Mouse (Mus musculus): ENCODE results near the gene Sox2. TPM values are rescaled to one million over a fixed set of nuclear protein-coding genes. Genes with fewer than 3 reads are reported as not detected.

The Sox2 gene
- total RNA-seq (2021): 10 to 100 TPM; 39.9 to 44.4 TPM

DNA sequence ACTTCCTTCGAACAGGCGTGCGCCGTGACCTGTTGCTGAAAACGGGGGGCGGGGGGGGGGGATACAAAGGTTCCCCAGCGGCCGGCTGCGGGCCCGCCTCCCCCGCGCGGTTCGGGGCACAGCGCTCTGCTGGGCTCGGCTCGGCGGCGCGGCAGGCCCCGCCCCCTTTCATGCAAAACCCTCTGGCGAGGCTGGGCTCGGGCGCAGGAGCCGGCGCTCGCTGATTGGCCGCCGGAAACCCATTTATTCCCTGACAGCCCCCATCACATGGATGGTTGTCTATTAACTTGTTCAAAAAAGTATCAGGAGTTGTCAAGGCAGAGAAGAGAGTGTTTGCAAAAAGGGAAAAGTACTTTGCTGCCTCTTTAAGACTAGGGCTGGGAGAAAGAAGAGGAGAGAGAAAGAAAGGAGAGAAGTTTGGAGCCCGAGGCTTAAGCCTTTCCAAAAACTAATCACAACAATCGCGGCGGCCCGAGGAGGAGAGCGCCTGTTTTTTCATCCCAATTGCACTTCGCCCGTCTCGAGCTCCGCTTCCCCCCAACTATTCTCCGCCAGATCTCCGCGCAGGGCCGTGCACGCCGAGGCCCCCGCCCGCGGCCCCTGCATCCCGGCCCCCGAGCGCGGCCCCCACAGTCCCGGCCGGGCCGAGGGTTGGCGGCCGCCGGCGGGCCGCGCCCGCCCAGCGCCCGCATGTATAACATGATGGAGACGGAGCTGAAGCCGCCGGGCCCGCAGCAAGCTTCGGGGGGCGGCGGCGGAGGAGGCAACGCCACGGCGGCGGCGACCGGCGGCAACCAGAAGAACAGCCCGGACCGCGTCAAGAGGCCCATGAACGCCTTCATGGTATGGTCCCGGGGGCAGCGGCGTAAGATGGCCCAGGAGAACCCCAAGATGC lies at the start of gene Sox2:
Sox2 (plus strand) TSS at position 680 of the 895 bp plus-strand sequence.
- DNase-seq (ENCODE audit: low spot score in 2 of 2): peak; percentile 76 to 77
- intact Hi-C loops (cut with DNase I): loop anchor here (2.0 to 10.0 kb wide), 8 partner anchors 15 to 925 kb away; no protein-coding TSS in a partner anchor

DNA sequence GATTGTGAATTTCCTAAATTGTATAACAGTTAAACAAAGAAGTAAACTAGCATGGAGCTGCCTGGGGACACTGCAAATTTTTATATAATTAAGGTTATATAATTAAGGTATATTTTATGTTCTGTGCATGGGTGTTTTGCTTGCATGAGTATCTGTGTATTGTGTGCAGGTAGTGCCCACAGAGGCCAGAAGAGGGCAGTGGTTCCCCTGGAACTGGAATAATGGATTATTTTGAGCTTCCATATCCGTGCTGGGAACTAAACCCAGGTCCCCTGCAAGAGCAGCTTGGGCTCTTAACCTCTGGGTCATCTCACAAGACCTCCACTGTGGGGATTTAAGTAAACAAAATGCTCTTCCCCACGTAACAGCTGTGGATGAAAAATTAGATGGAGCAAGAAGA lies 49.1 kb upstream of the Sox2 start:
- no peak for DNase-seq (ENCODE audit: low spot score in 2 of 2)
- intact Hi-C loops (cut with DNase I): no loop called here

DNA sequence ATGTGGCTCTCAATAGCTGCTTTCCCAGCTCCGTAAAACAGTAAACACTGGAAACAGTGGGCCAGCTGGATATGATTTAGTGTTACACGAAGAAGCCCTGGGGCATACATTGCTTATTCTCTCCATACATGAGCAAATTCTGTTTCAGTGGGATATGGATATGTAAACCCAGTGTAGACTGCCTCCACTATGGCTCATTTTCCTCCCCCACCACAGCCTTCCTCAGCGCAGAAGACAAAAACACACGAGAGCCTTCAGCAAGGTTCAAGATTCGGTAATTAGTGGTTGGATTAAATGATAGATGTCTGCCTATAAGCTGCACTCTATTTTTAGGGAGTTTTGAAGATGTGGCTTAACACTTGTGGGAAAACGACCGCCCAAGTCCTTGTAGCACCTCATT lies 36.1 kb upstream of the Sox2 start:
- DNase-seq (ENCODE audit: low spot score in 2 of 2): no peak
- intact Hi-C loops (cut with DNase I): no loop called here

DNA sequence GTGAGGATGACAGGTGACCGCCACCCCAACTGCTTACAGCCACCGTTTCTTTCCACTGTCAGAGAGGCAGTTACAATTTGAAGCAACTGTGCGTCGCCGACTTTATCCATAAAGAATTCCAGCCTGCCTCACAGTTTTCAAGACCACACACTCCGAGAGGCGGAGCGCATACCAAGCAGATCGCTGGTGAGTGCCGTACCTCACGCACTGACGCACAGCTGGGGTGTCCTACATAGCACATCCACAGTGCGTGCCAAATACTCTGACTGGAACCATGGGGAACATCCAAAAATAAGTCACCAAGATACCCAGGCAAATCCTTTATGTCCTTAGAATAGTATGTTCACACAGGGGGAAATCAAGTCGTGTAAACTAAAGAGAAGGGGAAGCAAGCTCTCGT lies 34.7 kb upstream of the Sox2 start:
- no peak for DNase-seq (ENCODE audit: low spot score in 2 of 2)
- intact Hi-C loops (cut with DNase I): no loop called here

DNA sequence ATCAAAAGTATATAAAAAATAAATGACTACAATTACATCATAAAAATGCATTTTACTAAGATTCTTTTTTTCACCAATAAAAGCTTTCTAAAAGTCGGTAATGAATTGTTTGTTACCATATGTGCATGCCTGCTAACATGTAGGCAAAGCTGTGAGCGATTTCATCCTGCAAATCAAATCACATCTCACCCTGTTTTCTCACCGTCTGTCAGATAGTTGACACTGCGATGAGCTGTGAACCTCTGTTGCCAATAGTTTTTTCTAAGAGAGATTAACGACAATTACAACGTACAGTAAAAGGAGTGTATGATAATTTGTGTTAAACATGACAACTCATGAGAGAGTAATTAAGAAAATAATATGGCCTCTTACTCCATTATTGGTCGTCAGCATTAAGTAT lies 31.3 kb upstream of the Sox2 start:
- intact Hi-C loops (cut with DNase I): no loop called here
- DNase-seq (ENCODE audit: low spot score in 2 of 2): no peak

DNA sequence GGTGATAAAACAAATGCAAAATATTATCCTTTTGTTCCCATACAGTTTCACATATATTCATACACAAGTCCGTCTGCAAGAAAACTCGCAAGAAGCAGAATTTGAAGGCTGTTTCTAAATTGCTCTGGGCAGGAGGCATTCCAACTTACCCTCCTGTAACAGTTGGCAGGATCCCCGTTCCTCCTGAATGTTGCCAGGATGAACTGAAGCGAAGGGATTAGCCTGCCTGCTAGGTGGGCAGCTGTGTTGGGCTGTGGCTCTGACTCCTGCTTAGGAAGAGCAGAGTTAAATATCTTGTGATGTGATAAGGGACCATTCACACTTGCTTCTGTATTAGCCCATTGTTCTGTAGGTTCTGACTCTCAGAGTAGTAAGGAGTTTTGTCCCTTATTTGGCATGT lies 30.1 kb upstream of the Sox2 start:
- intact Hi-C loops (cut with DNase I): no loop called here
- DNase-seq (ENCODE audit: low spot score in 2 of 2): no peak

DNA sequence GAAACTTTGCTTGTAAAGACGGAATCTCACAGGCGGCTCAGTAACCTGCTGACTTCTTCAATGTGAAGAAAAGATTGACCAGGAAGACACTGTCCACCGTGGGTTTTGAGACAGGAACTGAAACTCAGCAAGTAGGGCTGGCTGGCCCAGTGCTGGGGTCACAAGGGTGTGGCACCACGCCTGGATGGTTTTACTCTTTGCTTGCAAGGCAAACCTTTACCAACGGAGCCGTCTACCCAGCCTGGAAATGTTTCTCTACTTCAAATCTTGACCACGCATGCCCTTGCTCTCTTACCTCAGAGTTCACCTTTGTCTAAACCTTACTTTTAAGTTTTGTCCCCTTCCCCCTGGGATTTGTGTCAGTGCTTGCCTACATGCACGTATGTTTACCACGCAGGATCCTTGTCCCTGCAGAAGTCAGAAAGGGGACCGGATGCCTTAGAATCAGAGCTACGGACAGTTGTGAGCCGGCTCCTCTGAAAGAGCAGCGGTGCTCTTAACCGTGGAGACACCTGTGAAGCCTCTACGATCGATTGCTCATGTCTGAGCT lies 25.4 kb upstream of the Sox2 start:
- no peak for DNase-seq (ENCODE audit: low spot score in 2 of 2)
- intact Hi-C loops (cut with DNase I): no loop called here

DNA sequence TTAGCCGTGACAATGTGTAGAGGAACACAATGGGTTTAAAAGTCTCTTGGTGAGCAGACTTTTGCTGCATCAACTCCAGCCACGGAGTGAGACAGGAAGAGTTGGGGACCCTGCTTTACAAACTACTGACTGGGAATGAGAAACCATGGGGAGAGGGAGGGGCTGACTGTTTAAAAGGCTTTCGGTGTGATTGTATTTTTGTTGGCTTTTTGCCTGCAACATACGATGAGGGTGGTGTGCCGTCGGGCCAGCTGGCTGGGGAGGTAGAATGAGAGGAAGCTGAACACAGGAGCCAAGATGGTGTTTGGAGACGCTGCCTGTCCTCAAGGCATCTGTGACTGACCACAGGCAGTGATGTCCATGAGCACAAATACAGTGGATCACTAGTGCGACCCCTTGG lies 23.7 kb upstream of the Sox2 start:
- no peak for DNase-seq (ENCODE audit: low spot score in 2 of 2)
- intact Hi-C loops (cut with DNase I): no loop called here

DNA sequence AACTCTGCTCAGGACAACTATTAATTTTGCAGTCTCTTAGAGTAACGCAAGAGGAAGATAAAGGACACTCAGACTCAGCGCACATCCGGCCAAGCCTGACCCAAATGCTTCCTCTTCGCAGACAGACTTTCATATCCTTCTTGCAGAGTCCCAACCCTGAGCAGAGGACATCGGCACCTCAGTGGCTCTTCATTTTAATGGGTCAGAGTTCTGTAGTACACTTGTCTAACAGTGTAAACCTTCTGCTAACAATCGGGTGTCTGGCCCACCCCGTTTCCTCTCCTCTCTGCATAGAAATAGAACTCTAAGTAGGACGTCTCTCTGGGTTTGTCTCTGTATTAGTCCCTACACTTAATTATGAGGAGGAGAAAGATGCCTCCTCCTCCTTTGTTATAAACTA lies 20.2 kb upstream of the Sox2 start:
- no peak for DNase-seq (ENCODE audit: low spot score in 2 of 2)
- intact Hi-C loops (cut with DNase I): no loop called here

DNA sequence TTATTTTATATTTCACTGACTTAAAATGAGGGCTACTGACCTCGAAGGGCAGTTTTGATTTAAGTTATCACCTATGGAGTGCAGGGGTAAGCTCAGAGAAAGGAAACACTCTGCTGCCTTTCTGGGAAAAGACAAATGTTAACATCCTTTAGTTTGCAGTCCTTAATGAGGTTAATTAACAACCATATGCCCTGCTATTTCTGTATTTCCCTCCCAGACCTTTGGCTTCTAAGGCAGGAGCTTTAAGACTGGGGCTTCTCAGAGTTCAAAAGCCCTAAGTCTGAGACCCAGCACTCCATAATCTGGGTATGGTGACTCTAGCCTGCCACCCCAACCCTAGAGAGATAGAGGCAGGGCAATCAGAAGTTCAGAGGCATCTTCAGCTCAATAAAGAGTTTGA lies 19.5 kb upstream of the Sox2 start:
- intact Hi-C loops (cut with DNase I): no loop called here

DNA sequence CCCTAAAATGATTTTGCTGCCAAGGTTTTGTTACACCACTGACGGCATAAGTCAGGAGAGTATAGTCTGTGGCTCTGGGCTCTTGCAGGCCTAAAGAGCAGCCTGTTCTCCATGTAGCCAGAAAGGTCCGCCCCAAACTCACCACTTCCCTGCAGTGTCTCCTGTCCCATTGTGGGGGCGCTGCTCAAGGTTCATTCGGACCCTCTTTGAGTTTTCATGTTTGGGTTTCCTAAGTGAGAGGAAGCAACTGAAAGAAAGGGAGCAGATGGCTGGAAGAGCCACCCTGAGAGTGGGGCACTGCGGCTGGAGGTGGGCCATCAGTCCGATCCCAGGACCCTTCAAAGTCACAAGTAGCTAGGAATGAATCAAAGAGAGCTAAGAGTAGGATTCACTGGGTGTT lies 13.2 kb upstream of the Sox2 start:
- intact Hi-C loops (cut with DNase I): loop anchor here (5.0 kb wide), 2 partner anchors 65 to 130 kb away; no protein-coding TSS in a partner anchor
- no peak for DNase-seq (ENCODE audit: low spot score in 2 of 2)

More for the DNA sequence above, 19.5 kb upstream of the Sox2 start:
- DNase-seq (ENCODE audit: low spot score in 2 of 2): no peak

DNA sequence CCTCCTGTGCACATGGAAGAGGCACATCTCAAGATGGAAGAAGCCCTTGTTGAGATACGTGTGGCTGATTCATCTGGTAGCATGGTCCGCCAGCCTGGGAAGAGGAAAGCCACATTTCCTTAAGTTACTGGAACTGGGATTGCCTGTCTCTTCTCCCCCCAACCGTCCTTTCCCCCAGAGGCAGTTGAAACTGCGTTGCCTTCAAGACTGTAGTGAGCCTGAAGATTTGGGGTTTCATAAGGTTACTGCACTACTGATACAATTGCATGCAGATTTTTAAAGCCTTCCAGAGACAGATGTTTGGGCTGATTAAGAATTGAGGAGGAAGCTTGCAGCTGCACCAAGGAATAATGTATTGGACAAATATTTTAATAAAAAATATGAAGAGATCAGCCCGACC lies 12.7 kb upstream of the Sox2 start:
- DNase-seq (ENCODE audit: low spot score in 2 of 2): no peak
- intact Hi-C loops (cut with DNase I): loop anchor here (5.0 kb wide), 2 partner anchors 65 to 130 kb away; no protein-coding TSS in a partner anchor

DNA sequence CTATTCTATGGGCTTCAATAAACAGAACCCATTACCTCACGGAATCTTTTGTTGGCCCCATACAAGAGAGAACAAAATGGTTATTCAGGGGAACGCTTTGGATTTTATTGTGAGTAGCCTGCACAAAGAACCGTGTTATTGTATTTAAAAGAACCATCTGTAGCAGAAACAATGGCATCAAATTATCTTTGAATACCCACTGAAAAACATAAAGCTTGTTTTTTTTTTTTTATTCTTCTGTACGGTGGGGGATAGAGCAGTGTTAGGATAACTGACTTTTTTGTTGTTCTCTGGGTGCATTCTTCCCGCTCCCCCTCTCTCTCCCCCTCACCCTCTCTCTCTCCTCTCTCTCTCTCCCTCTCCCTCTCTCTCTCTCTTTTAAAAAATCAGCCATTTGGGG lies 12.3 kb upstream of the Sox2 start:
- intact Hi-C loops (cut with DNase I): loop anchor here (2.0 to 5.0 kb wide), 5 partner anchors 66 to 405 kb away; no protein-coding TSS in a partner anchor
- DNase-seq (ENCODE audit: low spot score in 2 of 2): no peak

DNA sequence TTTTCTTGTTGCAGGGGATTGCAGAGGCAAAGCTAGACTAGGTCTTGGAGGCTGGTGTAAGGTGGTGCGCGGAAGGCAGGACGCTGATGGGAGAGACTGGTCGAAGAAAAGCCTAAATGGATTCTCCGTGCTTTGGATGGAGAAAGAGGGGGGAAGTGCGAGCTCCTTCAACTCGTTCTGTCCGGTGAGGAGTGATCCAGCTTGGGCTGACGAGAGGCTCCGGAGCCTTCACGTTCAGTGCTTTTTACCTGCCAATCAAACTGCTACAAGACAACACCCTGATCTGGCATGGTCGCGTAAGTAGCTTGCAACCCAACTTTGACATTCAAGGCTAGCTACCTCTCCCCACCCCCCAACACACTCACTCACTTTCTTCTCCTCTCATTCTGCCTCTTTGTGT lies 11.9 kb upstream of the Sox2 start:
- intact Hi-C loops (cut with DNase I): loop anchor here (2.0 to 5.0 kb wide), 5 partner anchors 66 to 406 kb away; no protein-coding TSS in a partner anchor
- DNase-seq (ENCODE audit: low spot score in 2 of 2): no peak

DNA sequence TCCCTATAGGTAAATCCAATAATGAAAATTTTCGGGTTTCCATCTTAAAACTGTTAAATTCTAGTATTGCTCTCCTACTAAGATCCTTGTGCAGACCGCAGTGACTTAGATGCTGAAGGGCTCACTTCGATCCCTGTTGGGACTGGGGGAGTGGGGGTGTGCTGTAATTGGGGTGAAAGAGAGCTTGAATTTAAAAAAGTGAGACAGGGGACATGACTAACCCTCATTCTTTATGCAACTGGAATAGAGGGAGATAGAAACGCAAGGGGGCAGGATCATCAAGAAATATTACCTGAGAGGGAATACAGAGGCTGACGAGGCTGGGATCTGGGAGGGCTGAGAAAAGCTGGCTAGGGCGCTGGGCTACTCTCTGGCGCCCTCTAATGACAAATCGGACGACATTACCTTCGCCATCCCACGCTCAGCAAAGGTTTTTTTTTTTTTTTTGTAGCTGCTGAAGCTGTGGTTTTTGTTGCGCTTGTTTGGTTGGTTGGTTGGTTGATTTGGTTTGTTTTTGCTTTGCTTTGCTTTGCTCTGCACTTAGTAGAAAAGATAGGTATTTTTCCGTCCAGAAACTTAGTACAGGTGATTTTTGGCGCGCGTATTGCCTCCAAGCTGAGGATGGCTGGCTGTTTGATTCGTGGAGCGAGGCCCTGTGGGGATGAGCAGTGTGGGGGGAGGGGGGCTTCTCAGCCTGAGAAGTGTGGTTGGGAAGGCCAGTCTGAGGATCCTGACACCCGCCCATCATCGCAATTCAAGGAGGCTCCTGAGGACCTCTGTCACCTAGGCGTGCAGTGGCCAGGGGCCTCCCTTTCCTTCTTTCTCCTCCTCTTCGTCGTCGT lies 11.0 kb upstream of the Sox2 start:
- DNase-seq (ENCODE audit: low spot score in 2 of 2): no peak
- intact Hi-C loops (cut with DNase I): loop anchor here (2.0 to 5.0 kb wide), 5 partner anchors 67 to 406 kb away; no protein-coding TSS in a partner anchor

DNA sequence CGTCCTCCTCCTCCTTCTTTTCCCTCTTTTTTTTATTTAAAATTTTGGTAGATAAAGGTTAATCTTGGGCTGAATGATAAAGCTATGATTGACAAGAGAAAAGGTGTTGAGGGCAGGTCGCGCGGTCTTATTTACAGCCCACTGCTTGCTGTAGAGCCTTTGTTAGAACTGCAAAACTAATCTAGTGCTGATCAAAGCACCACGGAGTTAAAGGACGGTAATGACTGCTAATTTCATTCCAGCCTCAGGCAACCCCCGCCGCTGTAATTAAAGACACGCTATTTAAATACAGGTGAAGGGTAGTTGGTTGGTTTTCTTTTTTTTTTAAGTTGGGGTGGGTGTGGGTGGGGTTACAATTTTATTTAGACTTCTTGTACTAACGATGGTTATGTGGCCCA lies 10.3 kb upstream of the Sox2 start:
- intact Hi-C loops (cut with DNase I): loop anchor here (2.0 to 10.0 kb wide), 8 partner anchors 68 to 705 kb away; no protein-coding TSS in a partner anchor
- no peak for DNase-seq (ENCODE audit: low spot score in 2 of 2)

DNA sequence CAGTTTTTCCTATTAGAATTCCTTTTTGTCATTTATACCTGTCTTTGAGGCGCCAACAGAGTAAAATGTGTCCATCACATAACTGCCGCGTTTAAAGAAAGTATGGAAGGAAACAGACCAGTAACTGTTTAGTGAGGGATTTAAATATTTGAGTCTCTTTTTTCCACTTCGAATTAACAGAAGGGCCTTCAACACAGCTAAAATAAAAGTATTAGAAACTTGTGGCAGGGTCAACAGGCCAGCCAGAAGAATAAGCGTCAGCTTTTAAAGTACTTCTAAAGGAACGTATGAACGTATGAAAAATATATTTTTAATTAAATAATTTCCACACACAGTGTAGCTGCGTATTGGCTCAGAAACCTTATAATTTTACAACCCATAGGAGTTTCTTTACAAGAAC lies 9.9 kb upstream of the Sox2 start:
- DNase-seq (ENCODE audit: low spot score in 2 of 2): no peak
- intact Hi-C loops (cut with DNase I): loop anchor here (5.0 to 10.0 kb wide), 3 partner anchors 353 to 705 kb away; no protein-coding TSS in a partner anchor

DNA sequence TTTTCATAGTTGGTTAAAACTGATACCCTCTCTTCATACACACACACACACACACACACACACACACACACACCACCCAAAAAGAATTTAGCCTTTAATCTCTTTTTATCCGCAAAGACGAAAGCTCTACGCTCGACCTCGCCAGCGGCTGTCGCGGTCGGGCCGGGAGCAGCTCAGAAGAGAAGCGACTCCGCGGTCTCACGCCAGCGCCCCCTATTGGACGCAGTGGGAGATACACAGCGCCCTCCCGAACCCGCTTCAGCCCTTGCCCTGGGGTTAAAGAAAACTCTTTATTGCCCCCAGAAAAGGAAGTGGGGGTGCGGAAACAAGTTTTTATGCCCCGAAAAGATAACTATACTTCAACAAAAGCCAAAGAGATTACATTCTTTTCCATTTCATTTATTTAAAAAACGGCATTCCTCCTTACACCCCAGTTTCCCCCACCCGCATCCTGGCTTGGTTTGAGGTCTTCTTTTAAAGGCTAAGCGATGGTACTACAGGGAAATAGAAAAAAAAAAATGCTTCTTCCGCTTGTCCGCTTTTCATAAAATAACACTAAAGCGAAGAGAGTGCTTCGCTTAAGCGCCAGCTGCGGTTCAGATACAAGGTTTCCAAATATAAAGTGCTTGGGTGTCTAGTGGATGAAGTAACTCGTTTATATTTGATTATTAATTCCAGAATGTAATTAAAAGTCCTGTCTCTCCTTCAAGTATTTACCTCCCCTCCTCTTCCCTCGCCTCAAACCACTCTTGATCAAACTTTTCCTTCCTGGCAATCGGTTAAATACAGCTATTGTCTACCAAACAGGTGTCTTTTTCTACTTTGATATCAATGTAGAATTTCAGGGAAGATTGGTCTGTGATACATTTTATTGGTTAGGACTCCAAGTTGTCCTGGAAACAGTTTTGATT lies 9.3 kb upstream of the Sox2 start:
- intact Hi-C loops (cut with DNase I): loop anchor here (5.0 to 10.0 kb wide), 3 partner anchors 354 to 704 kb away; no protein-coding TSS in a partner anchor
- no peak for DNase-seq (ENCODE audit: low spot score in 2 of 2)

All from left cerebral cortex, postnatal 36 days (tissue).